Mouse (Mus musculus) effector memory CD4-positive, alpha-beta T cell, adult 5 months (primary cell): ENCODE data around the gene Spint1. TPM values are rescaled to one million over a fixed set of nuclear protein-coding genes. Genes with fewer than 3 reads are reported as not detected.

Experiments
- polyA plus RNA-seq: library from polyadenylated mRNA; unstranded; fragments of 100-300 nt; shearing (Covaris generic); gene quantifications from one replicate; pipeline ENCODE4 v1.2.1, GENCODE M21; 2017

Gene Spint1
- not detected for polyA plus RNA-seq

DNA sequence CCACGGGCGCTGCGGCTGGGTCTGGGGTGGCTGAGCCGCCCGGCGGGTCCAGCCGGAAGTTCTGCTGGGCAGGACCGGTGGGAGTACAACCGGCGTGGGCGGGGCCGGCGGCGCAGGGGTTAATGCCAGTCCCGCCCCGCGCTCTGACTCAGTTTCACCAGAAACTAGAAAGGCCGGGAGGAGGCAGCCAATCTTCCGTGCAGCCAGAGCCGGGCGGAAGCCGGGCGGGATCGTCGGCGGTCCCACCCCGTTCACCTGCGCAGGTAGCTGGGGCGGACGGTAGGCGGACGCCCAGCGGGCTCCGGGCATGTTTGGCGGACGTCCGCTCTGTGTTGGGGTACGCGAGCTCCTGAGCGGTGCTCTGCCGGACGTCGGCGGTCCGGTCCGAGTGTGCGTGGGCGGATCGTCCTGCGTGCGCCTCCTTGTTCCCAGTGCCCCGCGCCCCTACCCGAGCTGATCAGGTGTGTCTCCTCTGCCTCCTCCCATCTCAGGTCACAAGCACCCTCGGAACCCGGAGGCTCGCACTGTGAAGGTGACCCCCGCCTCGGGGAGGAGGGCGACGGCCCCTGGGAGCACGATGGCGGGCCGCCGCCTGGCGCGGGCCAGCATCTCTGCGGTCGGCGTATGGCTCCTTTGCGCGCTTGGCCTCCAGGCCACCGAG is at the start of gene Spint1:
Gene Spint1 (plus strand): TSS at position 153 of the 661 bp plus-strand sequence.

DNA sequence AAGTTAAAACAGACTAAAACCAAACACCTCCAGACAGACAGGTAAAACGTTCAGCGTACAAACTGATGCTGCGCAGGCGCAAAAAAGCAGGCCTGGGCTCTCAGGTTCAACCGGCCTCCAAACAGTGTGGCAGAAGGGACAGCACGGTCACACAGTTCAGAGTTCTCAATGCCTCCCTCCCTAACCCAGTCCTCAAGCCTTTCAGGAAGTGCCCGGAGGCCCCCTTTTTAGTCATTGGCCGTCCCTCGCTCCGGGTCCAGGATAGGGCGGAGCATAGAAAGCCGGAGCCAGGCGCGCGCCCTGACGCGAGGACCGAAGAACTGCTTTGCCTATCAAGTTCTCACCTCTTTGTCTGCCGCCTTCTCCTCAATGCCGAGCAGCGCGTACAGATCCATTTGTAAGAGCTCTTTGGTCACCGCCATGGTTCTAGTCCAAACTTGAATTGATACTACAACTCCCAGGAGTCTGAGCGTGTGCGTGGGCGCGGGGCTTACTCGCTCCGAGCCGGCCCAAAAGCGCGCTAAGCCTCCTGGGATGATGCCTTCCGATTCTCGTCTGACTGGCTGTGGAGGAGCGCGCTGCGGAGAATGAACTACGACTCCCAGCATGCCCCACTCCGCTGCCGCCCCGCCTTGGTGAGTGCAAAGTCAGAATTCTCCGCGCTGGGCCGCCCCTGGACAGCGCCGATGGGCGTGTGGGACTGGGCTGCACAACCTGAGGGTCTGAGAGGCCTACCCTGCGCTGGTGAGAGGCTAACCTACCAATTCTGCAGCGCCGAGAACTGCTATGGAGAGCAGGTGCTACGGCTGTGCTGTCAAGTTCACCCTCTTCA is 28.6 kb upstream of the Spint1 start, which contains the start of the genes Zfyve19 and Dnajc17:
Gene Zfyve19 (plus strand): TSS at position 274 of the 832 bp plus-strand sequence.
Gene Dnajc17 (minus strand): TSS at position 452 of the 832 bp plus-strand sequence.

DNA sequence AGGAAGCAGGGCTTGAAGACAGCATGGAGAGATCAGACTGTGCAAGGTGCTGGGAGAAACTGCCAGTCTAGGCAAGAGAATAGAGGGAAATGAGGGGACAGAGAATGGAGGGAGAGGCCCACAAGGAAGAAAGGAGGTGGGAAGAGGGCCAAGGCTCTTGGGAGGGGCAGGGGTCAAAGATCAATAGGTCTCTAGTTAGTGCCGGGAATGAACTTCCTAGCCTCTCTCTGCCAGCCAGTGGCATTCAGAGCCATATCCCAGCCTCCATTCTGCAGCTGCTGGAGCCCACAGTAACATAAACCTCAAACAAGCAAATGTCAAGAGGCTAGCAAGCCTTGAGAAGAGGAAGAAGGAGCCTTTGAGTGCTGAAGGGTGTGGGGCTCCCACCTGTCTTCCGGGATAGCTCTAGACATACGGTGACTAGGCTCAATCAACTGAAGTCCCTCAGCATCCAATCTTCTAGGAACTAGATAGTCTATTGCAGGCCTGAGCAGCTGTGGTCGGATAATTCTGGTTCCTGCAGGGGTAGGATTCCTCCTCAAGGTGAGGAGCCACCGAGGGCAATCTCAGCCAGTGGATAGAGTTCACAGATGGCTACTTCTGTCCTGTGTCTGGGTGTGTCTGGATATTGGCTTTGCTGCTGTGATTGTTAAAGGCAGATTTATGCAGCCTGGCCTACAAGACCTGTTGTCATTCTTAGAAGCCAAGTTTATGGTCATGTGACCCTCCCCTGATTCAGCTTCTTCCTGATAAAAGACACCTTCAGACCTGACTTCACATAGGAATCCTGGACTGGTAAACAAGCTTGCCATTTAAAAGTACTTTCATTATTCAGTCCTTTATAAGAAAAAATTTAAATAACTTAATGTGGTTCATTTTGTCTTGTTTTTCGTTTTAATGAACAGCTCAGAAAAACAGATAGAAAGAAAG is 7.1 kb upstream of the Spint1 start, which contains the start of gene Ppp1r14d:
Gene Ppp1r14d (minus strand): TSS at position 132 of the 930 bp plus-strand sequence.

DNA sequence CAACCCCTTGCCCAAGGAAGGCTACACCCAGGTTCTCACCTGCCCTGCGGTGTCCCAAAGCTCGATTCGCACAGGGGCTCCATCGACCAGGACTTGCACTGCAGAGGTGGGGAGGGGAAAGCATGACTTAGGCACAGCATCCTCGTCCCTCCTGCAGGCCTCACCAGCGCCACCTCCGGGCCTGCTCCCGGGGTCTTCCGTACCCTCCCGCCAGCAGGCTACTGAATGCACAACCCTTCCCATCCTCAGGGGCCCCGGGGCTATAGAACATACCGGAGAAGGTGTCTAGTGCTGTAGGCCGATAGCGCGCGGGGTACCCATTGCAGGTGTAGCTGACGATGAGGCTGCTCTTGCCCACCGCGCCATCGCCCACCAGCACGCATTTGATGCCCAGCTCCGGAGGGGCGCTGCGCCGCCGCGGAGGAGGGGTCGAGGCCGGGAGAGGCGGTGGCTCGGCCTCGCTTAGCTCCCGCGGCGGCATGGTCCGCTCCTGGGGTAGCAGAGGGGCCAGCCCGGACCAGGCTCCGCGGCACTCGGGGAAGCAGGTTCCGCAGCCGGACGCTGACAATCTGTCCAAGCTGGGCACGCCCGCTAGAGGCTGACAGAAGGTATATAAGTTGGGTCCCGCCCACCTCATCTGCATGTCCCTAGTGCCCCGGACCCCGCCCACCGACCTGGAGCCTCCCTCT is 33.6 kb downstream of the Spint1 start, which contains the start of gene Rhov:
Gene Rhov (minus strand): TSS at position 630 of the 689 bp plus-strand sequence.

DNA sequence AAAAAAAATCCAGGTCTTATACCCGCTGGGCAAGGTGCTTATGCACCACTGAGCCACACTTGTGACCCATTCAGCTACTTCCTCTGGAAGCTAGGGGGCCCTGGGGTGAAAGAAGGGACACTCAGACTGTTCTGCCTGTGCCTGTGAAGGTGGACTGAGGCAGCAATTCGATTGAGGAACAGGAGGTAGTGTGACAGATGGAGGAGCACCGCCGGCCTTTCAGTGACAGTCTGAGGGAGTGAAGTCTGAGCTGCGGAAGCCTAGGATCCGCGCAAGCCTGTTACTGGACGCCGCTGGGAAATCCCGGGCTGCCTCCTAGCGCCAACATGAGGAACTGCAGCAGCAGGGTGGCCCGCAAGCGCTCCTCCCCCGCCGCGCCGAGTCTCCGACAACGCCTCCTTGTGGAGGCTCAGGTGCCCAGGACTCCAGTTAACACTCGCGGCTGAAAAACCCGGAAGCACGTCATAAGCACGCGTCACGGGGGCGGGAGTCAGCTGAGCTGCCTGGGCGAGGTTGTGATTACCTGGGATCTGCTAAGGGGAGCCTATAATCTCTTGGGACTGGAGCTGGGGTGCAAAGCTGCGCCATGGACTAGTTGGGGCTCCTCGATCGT is 51.2 kb downstream of the Spint1 start, which contains the start of gene Vps18:
Gene Vps18 (plus strand): TSS at position 471 of the 613 bp plus-strand sequence.

Other genes with a start within 250 kb of the Spint1 start
- gene Ccdc32, start 208.0 kb upstream of the Spint1 start, polyA plus RNA-seq, result 10.9 TPM
- 2.6 TPM for gene Rpusd2, start 202.6 kb upstream of the Spint1 start, polyA plus RNA-seq
- 1.3 TPM for gene Knl1, start 190.2 kb upstream of the Spint1 start, polyA plus RNA-seq
- gene Rad51, start 124.6 kb upstream of the Spint1 start, polyA plus RNA-seq, result 3.1 TPM
- gene Rmdn3, start 80.3 kb upstream of the Spint1 start, polyA plus RNA-seq, result 21.8 TPM
- not detected for gene Gchfr, start 69.6 kb upstream of the Spint1 start, polyA plus RNA-seq
- gene Gm14137, start 62.9 kb upstream of the Spint1 start, polyA plus RNA-seq, result 0.44 TPM
- 25.3 TPM for gene Zfyve19, start 28.7 kb upstream of the Spint1 start, polyA plus RNA-seq
- 19.4 TPM for gene Dnajc17, start 28.6 kb upstream of the Spint1 start, polyA plus RNA-seq
- not detected for gene Ppp1r14d, start 7.5 kb upstream of the Spint1 start, polyA plus RNA-seq
- gene Rhov, start 33.9 kb downstream of the Spint1 start, polyA plus RNA-seq, result not detected
- gene Vps18, start 51.4 kb downstream of the Spint1 start, polyA plus RNA-seq, result 12.2 TPM
- gene Dll4, start 88.4 kb downstream of the Spint1 start, polyA plus RNA-seq, result not detected
- gene Chac1, start 113.9 kb downstream of the Spint1 start, polyA plus RNA-seq, result not detected
- 4.5 TPM for gene Ino80, start 240.3 kb downstream of the Spint1 start, polyA plus RNA-seq